Mouse (Mus musculus) common myeloid progenitor, adult 5-6 weeks (primary cell): ENCODE measurements around the gene Cdc42bpa. TPM values are rescaled to one million over a fixed set of nuclear protein-coding genes. Genes with fewer than 3 reads are reported as not detected.
"Not testable (repeated sequence)": the region's sequence is repeated elsewhere in the genome, so short reads cannot be mapped to it uniquely, and the experiment has no call there.

Source experiments
- ATAC-seq: replicated peaks from 2 replicates; pipeline ENCODE4 v1.8.0; 2016; ENCODE audit warnings: low read depth, mild to moderate bottlenecking, moderate TSS enrichment, inconsistent platforms; ENCODE audit not compliant: poor library complexity, severe bottlenecking
- total RNA-seq: library from RNA; stranded (forward); fragments of 200-1000, 187-1606 nt; gene quantifications from 2 replicates; pipeline ENCODE4 v1.2.3, GENCODE M21; 2017

Gene Cdc42bpa
- total RNA-seq, 1 experiment from 2014 or later, result 31.5 TPM

DNA sequence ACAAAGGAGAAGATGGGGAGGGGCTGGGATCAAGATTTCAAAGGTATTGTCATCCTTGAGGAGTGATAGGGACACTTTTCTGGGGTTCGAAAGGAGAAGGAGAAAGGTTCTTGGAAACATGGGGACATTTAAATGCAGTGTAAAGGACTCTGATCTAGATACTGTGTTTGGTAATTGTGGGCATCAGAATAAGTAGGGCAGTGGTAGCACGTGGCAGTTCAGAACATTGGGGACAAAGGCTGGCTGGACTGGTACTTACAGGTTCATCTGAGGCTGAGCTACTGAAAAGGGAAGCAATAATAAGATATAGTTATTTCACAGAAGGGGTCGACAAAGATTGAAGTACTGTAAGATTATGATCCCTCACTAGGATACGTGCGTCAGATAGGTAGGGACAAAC is 63.2 kb downstream of the Cdc42bpa start:
- no peak for ATAC-seq

DNA sequence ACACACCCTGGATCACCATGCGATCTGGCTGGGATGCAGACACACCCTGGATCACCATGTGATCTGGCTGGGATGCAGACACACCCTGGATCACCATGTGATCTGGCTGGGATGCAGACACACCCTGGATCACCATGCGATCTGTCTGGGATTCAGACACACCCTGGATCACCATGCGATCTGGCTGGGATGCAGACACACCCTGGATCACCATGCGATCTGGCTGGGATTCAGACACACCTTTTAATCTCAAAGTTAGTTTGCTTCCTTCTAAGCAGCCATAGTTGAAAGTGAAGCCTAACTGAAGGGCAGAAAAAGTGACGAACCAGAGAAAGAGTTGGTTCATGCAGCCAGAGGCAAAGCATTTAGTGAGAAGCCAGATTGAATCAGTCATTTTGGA is 69.6 kb downstream of the Cdc42bpa start:
- ATAC-seq, result not testable (repeated sequence)

DNA sequence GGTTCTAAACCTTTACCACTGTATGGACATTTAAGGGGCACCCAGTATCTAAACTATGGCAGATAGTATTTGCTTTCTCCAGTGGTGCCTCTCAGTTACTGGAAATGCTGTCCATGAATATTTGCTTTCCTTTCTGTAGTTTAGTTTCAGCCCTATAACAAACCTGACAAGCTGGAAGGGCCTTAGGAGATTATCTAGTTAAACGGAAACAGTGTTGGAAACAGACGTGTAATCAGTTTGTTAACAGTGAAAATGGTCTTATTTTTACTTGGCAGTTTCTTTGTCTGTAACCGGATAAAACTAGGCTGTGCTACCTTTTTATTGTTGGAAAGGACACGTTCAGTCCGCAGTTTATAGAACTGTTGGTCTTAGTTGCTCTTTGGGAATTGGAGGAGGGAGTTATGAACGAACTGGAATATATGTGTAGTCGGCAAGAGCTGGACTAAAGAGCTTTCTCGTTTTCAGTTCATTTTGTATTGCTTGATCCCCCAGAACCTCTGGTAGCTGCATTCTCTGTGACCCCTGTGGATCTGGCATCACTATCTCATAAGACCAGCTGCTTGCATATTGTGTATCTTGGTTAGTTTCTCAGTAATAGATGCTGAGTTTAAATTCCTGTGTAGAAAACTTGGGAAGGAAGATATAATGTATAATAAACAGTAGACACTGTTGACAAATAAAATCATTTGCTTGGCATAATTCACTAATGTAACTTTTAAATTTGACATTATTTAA is 70.5 kb downstream of the Cdc42bpa start:
- ATAC-seq, result no peak

DNA sequence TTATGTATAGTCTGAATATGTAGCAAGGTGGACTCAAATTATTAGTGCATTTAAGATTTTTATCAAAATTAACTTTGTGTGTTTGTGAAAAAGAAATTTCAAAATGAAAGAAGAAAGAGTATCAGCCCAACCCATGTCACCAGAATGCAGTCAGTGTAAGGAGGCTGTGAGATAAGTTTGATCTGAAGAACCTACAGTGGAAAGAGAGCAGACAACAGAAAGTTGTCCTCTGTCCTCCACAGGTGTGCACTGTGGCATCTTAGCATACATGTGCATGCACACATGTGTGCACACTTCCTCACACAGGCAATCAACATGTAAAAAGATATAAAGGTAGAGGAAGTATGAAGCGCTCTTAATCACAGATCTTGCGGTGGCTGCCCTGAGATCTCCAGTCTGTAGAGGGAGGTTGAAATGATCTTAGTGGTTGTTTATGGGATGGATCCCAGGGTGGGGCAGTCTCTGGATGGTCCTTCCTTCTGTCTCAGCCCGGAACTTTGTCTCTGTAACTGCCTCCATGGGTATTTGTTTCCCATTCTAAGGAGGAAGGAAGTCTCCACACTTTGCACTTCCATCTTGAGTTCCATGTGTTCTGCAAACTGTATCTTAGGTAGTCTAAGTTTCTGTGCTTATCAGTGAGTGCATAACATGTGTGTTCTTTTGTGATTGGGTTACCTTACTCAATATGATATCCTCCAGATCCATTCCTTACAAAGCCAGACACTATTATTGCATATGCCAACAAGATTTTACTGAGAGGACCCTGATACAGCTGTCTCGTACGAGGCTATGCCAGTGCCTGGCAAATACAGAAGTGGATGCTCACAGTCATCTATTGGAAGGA is 71.7 kb downstream of the Cdc42bpa start:
- no peak for ATAC-seq

DNA sequence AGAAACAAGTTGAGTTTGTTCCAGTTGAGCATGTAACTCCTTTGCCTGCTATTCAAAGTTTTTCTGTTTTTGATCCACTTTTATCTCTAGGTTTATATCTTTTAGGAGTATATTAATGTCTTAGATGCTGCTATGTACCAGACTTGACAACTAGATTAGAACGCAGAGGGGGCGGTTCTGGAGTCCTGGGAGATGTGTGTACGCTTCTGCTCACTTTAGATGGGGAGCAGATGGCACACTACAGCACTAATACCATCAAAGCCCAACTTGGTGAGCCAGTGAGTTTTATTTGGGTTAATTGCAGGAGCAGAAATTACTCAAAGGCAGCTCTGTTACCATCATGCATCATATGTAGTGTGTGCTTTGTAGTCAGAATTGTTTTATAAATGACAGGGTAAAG is 77.2 kb downstream of the Cdc42bpa start:
- no peak for ATAC-seq

DNA sequence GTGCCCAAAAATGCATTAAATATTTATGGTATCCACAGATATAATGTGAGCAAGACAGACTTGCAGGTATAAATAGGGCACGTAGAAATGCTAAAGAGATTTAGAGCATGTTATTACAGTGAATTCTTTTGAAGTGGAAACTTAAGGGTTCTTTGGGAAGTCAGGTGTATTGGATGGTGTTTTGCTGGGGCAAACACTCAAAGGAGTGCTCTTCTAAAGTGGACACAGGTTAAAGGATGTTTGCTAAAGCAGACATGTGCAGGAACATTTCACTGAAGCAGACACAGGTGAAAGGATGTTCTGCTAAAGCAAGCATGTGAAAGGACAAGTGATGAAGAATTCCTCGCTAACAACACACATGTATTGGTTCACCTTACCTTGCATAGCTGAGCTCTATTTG is 83.9 kb downstream of the Cdc42bpa start:
- ATAC-seq, result no peak

DNA sequence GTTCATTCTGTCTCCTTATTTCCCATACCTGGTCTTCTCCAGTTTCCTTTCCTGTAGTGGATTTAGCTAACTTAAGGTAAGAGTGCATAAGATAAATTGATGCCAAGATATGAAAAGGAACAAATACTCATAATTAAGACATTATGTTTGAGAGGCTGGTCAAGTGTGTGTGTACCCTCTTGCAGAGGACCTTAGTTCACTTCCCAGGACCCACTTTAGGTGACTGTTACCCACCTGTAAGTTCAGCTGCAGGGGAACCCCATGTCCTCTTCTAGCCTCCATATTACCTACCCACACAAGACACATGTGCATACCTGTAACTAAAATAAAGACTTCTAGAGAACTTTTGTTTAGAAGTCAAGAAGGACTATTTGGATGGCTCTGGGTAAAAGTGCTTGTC is 84.9 kb downstream of the Cdc42bpa start:
- no peak for ATAC-seq

DNA sequence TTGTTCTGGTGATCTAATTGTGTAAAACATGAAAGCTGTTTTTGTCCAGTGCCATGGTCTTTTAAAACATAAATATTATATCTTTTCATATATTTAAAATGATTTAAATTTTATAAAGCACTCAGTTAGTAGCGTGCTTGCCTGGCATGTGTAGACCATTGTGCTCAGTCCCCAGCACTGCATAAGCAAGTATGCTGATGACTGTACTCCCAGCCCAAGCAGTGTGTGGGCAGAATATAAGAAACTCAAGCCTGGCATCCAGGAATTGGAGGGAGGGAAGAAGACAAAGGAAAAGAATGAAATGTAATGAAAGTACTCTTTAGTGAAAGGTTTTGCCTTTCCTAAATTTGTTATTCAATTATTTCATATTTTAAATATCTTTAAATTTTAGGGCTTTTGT is 128.9 kb downstream of the Cdc42bpa start:
- no peak for ATAC-seq

DNA sequence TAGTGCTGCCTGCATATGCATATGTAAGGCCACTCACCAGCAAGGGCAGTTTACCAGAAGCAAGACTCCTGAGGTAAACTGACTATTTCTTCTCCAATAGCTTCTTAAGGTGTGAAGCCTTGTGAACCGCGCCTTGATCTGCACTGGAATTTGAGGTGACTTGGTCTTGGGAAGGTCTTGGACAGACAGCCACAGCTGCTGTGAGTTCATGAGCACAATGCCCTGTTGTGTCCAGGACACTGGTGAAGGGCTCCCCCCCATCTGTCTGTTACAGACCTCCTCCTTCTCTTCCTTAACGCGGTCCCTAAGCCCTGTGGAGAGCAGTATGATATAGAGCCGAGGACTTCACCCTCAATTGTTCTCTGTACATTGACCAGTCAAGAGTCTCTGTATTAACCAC is 138.2 kb downstream of the Cdc42bpa start:
- no peak for ATAC-seq

DNA sequence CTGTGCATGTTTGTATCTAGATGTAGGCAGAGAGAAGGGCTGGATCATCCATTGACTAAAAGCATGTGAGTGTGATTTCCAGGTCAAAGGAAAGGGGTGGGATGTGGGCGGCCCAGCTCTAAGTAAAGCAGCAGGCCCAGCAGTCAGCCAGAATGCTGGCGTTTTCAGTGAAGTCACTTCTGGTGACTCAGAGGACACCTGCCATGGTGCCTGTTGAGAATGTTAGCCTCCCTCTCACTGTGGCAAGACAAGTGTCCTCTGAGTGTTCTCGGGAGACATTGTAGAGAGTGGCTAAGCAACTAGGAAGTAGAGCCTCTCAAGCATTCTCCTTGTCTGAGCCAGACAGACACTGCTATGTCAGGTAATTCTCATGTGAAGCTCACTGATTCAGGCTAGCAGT is 144.3 kb downstream of the Cdc42bpa start:
- ATAC-seq, result no peak

DNA sequence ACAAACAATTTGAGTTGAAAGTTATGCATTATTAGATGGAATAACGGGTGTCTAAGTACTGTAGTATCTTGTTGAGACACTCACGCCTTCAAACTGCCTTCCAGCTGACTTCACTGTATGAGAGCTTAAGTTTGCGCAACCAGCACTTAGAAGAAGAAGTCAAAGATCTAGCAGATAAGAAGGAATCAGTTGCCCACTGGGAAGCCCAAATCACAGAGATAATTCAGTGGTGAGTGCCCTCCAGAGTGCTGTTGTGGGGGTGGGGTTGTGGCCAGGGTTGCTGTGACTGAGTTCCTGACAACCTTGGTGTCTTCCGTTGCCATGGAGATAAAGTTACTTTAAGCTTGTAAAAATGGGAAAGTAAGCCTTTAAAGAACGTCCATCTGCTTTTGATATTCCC is 148.8 kb downstream of the Cdc42bpa start:
- ATAC-seq, result peak; percentile 98

DNA sequence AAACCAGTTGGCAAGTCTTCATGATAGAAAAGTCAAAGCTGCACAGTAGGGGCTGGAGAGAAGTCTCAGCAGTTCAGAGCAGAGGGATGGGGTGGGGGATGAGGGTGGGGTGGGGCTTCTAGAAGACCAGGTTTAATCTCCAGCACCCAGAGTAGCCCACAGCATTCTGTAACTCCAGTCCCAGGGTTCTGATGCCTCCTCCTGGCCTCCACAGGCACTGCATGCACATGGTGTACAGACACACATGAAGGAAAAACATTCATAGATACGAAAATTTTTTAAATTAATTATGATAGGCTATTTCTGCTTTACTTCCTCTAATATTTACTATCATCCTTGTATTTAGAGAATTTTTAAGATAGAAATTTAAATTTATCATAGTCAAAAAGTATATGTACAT is 156.3 kb downstream of the Cdc42bpa start:
- 0 out of 2 replicates have a peak, but pooled peaks have one; percentile 50 for ATAC-seq

DNA sequence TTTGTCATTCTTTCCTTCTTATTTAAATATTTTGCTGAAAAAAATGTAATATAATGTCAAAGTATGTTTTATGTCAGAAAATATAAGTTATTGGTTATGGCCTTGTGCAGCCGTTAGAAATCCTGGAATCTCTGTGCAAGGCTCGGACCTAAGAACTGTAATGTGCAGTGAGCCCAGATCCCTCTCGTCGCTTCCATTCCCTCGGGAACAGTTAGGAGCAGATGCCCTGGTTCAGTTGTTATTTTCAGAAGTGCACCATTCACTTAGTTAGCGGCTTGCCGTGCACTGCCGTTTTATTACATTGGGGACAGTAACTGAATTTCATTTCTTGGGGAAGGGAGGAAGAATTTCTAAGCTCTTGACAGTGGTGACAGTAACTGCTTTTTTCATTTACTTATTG is 158.0 kb downstream of the Cdc42bpa start:
- no peak for ATAC-seq

DNA sequence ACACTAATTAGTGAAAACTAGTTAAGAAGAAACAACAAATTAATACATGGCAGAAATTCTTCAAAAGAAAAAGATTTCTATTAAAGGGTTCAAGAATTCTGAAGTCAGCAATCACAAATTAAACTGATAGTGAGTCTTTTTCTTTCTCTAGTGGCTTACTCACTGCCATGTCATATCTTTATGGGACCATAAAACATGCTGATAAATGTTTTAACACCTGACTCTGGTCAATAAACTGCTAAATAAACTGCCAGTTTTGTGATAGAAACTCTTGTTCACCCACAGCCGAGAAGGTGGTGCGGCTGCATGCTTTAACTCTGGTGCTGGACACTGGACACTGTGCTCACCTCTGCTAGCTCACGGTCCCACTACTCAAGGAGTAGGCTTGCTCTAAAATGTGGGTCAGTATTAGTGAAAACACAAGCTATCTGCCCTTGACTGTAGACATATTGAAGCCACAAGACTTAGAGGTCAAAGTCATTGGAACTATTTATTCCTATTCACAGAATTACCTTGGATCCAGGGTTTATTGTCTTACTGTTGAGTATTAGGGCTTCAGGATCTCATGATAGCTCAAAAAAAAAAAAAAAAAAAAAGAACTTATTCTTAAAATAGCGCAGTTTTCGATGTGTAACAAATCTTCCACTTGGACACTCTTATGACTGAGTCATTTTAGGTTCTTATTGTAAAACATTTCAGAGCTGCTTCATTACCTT is 168.0 kb downstream of the Cdc42bpa start:
- no peak for ATAC-seq

DNA sequence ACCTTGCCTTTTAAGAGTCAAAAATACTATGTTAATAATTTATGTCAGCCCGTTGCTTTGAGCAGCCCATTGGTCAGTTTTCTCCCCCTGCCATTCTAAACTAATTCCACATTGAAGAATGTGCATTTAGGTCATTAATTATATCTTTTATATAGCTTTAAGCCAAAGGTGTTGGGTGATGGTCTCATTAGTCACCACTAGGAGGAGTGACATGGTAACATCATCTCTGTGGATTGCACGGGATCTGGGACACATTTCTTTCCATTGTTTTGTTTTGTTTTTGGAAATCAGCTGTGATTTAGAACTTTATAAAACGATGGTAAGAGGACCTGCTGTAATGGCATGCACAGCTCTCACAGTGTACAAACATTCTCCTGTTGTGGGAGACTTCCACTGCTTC is 171.1 kb downstream of the Cdc42bpa start:
- peak; percentile 68; the same call in 1 of the 2 replicates for ATAC-seq

DNA sequence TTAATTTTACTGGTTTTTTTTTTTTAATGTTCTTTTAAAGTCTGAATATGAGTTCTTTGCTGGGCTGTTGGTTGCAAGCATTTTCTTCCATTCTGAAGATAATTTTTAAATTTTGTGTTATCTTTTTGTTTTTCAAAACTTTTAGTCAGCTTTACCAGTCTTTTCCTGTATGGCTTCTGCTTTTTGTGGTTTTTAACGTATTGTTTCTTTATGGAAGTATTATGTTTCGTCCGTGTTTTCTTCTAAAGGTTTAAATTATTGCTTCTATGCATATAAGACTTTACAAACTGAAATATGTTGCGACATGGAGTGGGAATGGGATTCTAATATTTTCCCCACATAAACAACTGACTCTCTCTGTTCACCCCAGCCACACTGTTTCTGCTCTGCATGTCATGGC is 171.9 kb downstream of the Cdc42bpa start:
- ATAC-seq, result no peak

DNA sequence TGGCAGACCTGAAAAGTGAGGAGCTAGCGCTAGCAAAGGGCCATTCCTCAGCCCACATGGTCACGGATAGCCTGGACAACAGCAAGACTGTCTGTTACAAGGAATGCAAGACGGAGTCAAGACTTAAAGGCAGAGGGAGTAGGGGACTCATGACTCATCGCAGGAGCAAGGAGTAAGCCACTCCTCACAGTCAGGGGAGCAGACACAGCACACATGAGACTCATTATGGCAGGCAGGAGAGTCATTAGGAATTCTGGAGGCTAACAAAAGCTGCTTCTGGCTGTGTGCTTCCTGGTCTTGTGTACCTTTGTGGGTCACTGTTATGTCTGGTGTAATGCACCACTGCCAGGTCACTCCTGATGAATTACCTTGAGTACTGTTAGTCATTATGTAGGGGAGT is 178.9 kb downstream of the Cdc42bpa start:
- ATAC-seq, result no peak

DNA sequence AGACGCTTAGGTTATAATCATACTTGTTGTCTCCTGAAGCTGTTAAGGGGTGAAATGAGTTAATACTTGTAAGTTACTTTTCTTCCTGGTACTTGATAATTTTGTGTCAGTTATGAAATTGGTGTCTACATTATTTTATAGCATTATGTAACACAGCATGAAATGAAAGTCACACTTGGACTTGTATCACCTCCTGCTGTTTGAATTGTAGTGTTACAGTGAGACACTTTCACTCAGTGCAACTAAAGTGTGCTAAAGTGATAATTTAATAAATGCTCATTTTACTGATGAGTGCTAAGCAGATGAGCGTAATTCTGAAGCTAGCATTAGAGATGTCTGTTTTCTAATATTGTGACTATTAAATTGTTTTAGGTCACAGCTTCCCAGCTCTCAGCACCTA is 180.7 kb downstream of the Cdc42bpa start:
- ATAC-seq, result no peak

DNA sequence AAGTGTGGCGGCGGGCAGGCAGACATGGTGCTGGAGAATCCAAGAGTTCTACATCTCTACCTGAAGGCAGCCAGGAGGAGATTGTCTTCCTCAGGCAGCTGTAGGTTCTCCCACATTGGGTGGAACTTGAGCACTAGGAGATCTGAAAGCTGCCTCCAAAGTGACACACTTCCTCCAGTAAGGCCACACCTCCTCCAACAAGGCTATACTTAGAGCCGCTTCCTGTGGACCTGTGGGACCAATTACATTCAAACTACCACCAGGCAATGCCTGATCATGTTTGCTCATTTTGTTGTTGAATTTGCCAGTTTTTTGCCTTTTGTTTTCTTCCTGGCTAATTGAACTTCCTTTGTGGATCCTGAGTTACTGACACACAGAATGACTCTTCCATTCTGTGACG is 187.8 kb downstream of the Cdc42bpa start:
- ATAC-seq, result peak; percentile 77

DNA sequence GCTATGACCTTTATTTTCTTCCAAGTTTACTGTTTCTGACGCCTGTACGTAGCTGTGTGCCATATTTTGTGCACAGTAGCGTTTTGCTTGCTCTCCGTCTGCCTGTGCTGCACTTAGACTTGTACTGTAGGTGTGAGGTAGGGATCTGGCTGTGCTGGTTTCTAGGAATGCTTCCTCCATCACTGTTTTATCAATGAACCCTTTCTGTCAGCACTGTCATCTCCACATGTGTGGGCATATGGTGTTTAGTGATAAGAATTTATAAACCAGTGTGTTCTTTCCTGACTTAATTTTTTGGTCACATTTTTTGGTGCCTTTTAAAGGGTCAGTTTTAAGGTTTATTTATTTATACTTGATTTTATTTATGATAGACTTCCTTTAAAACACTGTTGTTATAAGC is 188.3 kb downstream of the Cdc42bpa start:
- peak; percentile 45; the same call in 1 of the 2 replicates for ATAC-seq

DNA sequence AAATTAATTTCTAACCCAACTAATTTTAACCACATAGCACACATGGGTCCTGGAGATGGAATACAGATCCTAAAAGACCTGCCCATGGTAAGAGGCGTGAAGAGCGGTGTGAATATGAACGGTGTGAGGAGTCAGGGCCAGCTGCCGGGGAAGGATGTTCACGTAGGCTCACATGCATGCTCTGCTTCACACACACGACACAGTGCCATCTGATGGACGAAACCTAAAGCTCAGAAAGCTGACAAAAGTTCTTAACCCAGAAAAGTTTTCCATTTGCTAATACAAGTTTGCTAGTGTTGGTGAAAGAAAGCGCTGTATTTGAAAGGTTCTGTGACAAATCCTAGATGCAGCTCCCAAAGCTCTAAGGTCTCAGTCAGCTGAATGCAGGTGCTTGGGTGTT is 190.9 kb downstream of the Cdc42bpa start:
- ATAC-seq, result no peak
